Mouse (Mus musculus) heart, postnatal 0 days (tissue): ENCODE measurements around the gene Chrne. TPM values are rescaled to one million over a fixed set of nuclear protein-coding genes. Genes with fewer than 3 reads are reported as not detected.
A peak's percentile ranks its signal among the peaks of the same experiment; 100 is the strongest.

ENCODE experiments used
- ATAC-seq: fragments of 200-750 bp; cut with Nextera tagmentation; 2 replicates; pipeline ENCODE4 v1.8.0; 2017; ENCODE audit warnings: low read depth, moderate number of reproducible peaks, moderate library complexity; ENCODE audit not compliant: insufficient read depth
- DNase-seq: peaks from one replicate; pipeline ENCODE4 v3.0.0-alpha.2; 2016; ENCODE audit warnings: low spot score
- H3K27ac ChIP-seq: fragments of 300-500 bp; sonication (generic); 2 replicates; pipeline ENCODE4 v1.5.1; 2014; ENCODE audit warnings: low read depth, mild to moderate bottlenecking
- H3K27me3 ChIP-seq: fragments of 300-500 bp; sonication (generic); 2 replicates; pipeline ENCODE4 v1.6.1; 2014; ENCODE audit warnings: low read length, mixed read lengths; ENCODE audit not compliant: control insufficient read depth, insufficient read depth
- H3K36me3 ChIP-seq: fragments of 300-500 bp; sonication (generic); replicated peaks from 2 replicates; pipeline ENCODE4 v1.6.1; 2014; ENCODE audit warnings: low read length, mixed read lengths; ENCODE audit not compliant: control insufficient read depth, insufficient read depth
- H3K4me1 ChIP-seq: fragments of 300-500 bp; sonication (generic); 2 replicates; pipeline ENCODE4 v1.6.1; 2014; ENCODE audit warnings: antibody characterized with exemption; ENCODE audit not compliant: control insufficient read depth, insufficient read depth
- H3K4me2 ChIP-seq: fragments of 300-500 bp; sonication (generic); 2 replicates; pipeline ENCODE4 v1.6.1; 2014; ENCODE audit warnings: low read depth, mild to moderate bottlenecking, low read length, moderate library complexity
- H3K4me3 ChIP-seq: fragments of 300-500 bp; sonication (generic); 2 replicates; pipeline ENCODE4 v1.5.1; 2014; ENCODE audit warnings: low read depth, low read length
- H3K9ac ChIP-seq: fragments of 300-500 bp; sonication (generic); replicated peaks from 2 replicates; pipeline ENCODE4 v1.6.1; 2014; ENCODE audit warnings: low read depth, low read length, mixed read lengths
- H3K9me3 ChIP-seq: fragments of 300-500 bp; sonication (generic); replicated peaks from 2 replicates; pipeline ENCODE4 v1.6.1; 2016; ENCODE audit warnings: low read length; ENCODE audit not compliant: control insufficient read depth
- CTCF ChIP-seq: IDR thresholded peaks from 2 replicates; pipeline ENCODE4 v1.5.1; 2016; ENCODE audit warnings: antibody characterized with exemption, control low read depth, low read depth
- EP300 ChIP-seq: IDR thresholded peaks from 2 replicates; pipeline ENCODE4 v1.6.1; 2016; ENCODE audit warnings: antibody characterized with exemption, low read depth
- WGBS: fragments of 180-500 bp; shearing (Covaris S2); extraction: QIAGEN DNeasy Blood & Tissue Kit; methylation state at CpG from one replicate; pipeline ENCODE4 v1.1.7; 2014; 5-methylcytosine and 5-hydroxymethylcytosine counted together
- polyA plus RNA-seq: library from polyadenylated mRNA; unstranded; fragments of >200 nt; fragmentation: Nextera tagmentation; extraction: Ambion mirVana; gene quantifications from 2 replicates; pipeline ENCODE4 v1.2.1, GENCODE M21; 2015
- total RNA-seq: library from RNA; depleted of rRNA; stranded (reverse); fragments of >200 nt; gene quantifications from 2 replicates; pipeline ENCODE4 v1.2.3, GENCODE M21; 2014; ENCODE audit warnings: low replicate concordance

Gene Chrne
- total and polyA plus RNA-seq, 2 experiments from 2014 or later = not detected

GRCm38 (mm10) chr11:70663957-70664356 is 44.9 kb upstream of the Chrne start:
- ATAC-seq = peak; percentile 21; the same call in 1 of the 2 replicates
- no peaks in the 10 kb centered on the region for H3K9me3 ChIP-seq
- no peaks in the 10 kb centered on the region for H3K27me3 ChIP-seq
- peaks cover 30% of the 10 kb centered on the region for H3K4me1 ChIP-seq
- H3K36me3 ChIP-seq = peaks cover 68% of the 10 kb centered on the region
- peak overlapping the region; percentile 70 for H3K27ac ChIP-seq
- peak; percentile 53; the same call in 1 of the 2 replicates for TF ChIP-seq EP300
- TF ChIP-seq CTCF = no peak
- H3K4me3 ChIP-seq = no peak overlapping the region
- peak; percentile 59 for DNase-seq
- H3K9ac ChIP-seq = no peak overlapping the region
- 40% methylated on average over 6 of the region's 6 CpGs for WGBS
- H3K4me2 ChIP-seq = no peak overlapping the region

DNA sequence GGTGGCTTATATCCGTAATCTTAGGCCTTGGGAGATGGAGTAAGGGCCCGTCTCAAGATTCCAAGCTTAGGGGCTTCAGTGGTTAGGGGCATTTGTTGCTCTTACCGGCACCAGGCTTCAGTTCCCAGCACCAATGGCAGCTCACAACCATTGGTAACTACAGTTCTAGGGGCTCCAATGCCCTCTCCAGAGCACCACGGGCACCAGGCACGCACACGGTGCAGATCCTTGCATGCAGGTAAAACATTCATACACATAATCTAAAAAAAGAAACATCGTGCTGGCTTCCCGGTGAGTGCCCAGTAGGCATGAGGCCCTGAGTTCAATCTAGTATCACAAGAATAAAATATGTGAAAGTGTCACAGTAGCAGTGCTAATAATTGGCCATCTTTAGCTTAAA is 44.1 kb upstream of the Chrne start:
- no peak for TF ChIP-seq EP300
- TF ChIP-seq CTCF = no peak
- WGBS = 59% methylated on average over 8 of the region's 8 CpGs
- ATAC-seq (no peak), DNase-seq (no peak)
- Histone ChIP-seq H3K4me2 (no peak overlapping the region), H3K27ac (peak overlapping the region; percentile 70), H3K4me1 (peaks cover 34% of the 10 kb centered on the region), H3K27me3 (no peaks in the 10 kb centered on the region), H3K4me3 (no peak overlapping the region), H3K9me3 (no peaks in the 10 kb centered on the region), H3K36me3 (peaks cover 68% of the 10 kb centered on the region), H3K9ac (no peak overlapping the region)

DNA sequence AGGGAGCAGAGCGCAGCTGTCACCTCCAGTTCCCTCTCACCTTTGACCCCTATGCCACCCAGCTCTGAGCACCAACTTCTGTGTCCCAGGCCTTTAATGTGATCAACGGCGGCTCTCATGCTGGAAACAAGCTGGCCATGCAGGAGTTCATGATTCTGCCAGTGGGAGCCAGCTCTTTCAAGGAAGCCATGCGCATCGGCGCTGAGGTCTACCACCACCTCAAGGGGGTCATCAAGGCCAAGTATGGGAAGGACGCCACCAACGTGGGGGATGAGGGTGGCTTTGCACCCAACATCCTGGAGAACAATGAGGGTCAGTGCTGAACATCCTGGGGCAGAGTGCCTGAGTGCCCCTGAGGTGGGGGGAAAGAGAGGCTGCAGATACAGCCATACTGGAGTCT is 41.6 kb upstream of the Chrne start:
- no peak for ATAC-seq
- H3K4me2 ChIP-seq = 0 out of 2 replicates have a peak overlapping the region, but pooled peaks have one; percentile 9
- H3K9me3 ChIP-seq = no peaks in the 10 kb centered on the region
- no peak for TF ChIP-seq CTCF
- TF ChIP-seq EP300 = no peak
- H3K27me3 ChIP-seq = no peaks in the 10 kb centered on the region
- no peak overlapping the region for H3K9ac ChIP-seq
- H3K27ac ChIP-seq = peak overlapping the region; percentile 30; the same call in 1 of the 2 replicates
- 77% methylated on average over 8 of the region's 8 CpGs for WGBS
- H3K36me3 ChIP-seq = peaks cover 60% of the 10 kb centered on the region
- peaks cover 44% of the 10 kb centered on the region for H3K4me1 ChIP-seq
- DNase-seq = no peak
- H3K4me3 ChIP-seq = no peak overlapping the region

GRCm38 (mm10) chr11:70658942-70659341 is 39.9 kb upstream of the Chrne start:
- Histone ChIP-seq H3K27ac (no peak overlapping the region), H3K4me2 (peak overlapping the region; percentile 75), H3K4me3 (peak overlapping the region; percentile 96)

DNA sequence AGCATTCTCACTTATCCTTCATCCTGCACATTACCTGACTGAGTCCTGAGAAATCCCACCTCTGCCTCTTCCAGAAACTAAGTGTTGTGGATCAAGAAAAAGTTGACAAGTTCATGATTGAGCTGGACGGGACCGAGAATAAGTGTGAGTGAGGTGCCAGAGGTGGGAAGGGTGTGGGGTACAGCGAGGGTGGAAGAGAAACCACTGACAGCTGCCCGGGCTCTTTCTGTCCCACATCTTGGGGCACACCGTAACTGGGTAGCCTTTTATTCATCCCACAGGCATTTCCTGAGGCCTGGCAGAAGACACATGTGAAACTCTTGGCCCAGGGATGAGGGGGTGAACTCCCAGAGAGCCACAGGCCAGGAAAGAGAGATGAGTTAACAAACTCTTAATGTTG is 39.5 kb upstream of the Chrne start:
- Histone ChIP-seq H3K4me2 (peak overlapping the region; percentile 75), H3K9me3 (no peaks in the 10 kb centered on the region), H3K9ac (peak overlapping the region; percentile 99)

More at GRCm38 (mm10) chr11:70658942-70659341, 39.9 kb upstream of the Chrne start:
- TF ChIP-seq EP300 (no peak), CTCF (no peak)
- DNase-seq (no peak), ATAC-seq (no peak)
- peaks cover 41% of the 10 kb centered on the region for H3K4me1 ChIP-seq
- H3K9me3 ChIP-seq = no peaks in the 10 kb centered on the region
- no peaks in the 10 kb centered on the region for H3K27me3 ChIP-seq
- H3K36me3 ChIP-seq = peaks cover 44% of the 10 kb centered on the region
- H3K9ac ChIP-seq = peak overlapping the region; percentile 1; the same call in 1 of the 2 replicates
- 58% methylated on average over 8 of the region's 8 CpGs for WGBS

DNA sequence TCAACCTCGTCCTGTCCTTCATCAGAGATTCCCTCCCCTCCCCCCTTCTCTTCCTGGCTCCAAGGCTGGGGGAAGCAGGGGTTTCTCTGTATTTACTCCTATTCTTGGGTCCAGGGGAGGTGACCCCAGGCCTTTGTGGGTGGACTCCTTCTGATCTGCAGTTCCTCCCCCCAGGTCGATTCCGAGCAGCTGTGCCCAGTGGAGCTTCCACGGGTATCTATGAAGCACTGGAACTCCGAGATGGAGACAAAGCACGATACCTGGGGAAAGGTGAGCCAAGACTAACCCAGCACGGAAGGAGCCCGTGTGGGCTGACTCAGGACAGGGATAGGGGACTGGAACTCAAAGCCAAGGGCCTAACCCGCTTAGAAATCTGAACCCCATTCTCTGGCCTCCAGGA is 39.0 kb upstream of the Chrne start:
- H3K4me1 ChIP-seq = peaks cover 43% of the 10 kb centered on the region
- peak overlapping the region; percentile 75 for H3K4me2 ChIP-seq
- H3K4me3 ChIP-seq = peak overlapping the region; percentile 96
- peaks cover 35% of the 10 kb centered on the region for H3K36me3 ChIP-seq
- ATAC-seq (no peak), DNase-seq (no peak)
- 41% methylated on average over 9 of the region's 9 CpGs for WGBS
- H3K27me3 ChIP-seq = no peaks in the 10 kb centered on the region
- H3K27ac ChIP-seq = peak overlapping the region; percentile 100
- H3K9ac ChIP-seq = peak overlapping the region; percentile 99
- TF ChIP-seq EP300 (no peak), CTCF (no peak)
- no peaks in the 10 kb centered on the region for H3K9me3 ChIP-seq

More for the DNA sequence above, 39.5 kb upstream of the Chrne start:
- 52% methylated on average over 5 of the region's 5 CpGs for WGBS
- DNase-seq (no peak), ATAC-seq (no peak)
- TF ChIP-seq CTCF = no peak
- peak overlapping the region; percentile 100 for H3K27ac ChIP-seq
- H3K4me1 ChIP-seq = peaks cover 41% of the 10 kb centered on the region
- no peaks in the 10 kb centered on the region for H3K27me3 ChIP-seq
- peak overlapping the region; percentile 96 for H3K4me3 ChIP-seq
- H3K36me3 ChIP-seq = peaks cover 39% of the 10 kb centered on the region
